Mouse (Mus musculus): ENCODE results near the gene Mgat4a. TPM values are rescaled to one million over a fixed set of nuclear protein-coding genes. Genes with fewer than 3 reads are reported as not detected.

The Mgat4a gene
- total RNA-seq, 2 experiments from 2014 or later: 24.9 to 30.3 TPM

DNA sequence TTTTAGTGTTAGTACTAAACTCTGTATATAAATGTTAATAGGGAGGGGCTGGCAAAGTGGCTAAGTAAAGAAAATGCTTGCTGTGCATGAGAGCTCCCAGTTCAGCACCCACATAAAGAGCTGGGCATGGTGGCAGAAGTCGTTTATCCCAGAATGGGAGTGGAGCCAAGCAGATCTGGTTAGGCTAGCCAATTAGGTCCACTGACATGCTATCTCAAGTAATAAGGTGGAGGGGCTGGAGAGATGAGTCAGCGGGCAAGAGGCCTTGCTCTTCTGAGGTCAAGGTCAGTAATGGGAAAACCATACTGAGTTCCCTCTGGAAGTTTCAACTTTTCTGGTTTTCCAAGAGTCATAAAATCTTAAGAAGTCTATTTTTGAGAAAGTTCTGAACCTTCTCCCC lies 111.9 kb downstream of the Mgat4a start:
- no peak for DNase-seq (ENCODE audit: low spot score in 2 of 2)
- intact Hi-C loops (cut with DNase I): no loop called here

DNA sequence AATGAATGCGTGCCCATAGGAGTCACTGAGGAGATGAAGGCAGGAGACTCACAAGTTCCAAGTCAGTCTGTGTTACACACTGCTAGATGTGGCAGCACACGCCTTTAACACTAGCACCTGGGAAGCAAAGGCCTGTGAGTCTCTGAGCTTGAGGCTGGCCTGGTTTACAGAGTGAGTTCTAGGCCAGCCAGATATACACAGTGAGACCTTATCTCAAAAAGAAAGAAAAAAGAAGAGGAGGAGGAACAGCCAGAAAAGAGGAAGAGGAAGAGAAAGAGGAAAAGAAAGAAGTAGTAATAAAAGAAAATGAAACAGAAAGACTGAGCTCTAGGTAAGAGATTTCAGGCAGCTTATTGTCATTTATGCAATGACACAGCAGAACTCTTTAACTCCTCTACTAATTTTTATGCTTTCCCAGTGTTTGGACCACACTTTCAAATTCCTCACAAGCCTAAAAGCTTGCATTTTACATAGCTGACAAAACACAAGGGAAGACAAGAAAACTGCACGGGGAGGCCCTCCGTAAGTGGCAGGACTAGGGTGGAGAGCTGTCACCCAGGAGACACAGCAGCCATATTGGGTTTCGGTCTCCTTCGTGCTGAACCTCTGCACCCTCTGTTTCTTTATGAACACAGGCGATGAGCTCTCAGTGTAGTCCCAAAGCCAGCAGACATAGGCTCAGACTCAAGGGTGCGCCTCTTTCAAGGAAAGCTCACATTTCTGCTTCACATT lies 113.5 kb downstream of the Mgat4a start:
- no peak for DNase-seq (ENCODE audit: low spot score in 2 of 2)
- intact Hi-C loops (cut with DNase I): no loop called here

DNA sequence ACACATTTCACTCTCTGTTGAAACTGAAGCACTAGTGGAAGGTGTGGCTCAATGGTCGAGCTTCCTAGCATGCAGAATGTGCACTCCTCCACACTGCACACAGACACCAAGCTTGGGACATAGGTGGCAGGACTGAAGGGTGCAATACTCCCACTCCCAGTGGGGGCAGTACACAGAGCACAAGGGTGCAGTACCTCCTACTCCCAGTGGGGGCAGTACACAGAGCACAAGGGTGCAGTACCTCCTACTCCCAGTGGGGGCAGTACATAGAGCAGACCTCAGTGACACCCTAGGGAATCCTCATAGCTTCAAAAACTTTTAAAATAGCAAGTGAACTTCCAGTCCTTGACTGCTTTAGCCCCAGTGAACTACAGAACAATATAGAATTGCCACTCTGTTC lies 121.4 kb downstream of the Mgat4a start:
- intact Hi-C loops (cut with DNase I): no loop called here
- peak; percentile 49 to 88 for DNase-seq (ENCODE audit: low spot score in 2 of 2)

DNA sequence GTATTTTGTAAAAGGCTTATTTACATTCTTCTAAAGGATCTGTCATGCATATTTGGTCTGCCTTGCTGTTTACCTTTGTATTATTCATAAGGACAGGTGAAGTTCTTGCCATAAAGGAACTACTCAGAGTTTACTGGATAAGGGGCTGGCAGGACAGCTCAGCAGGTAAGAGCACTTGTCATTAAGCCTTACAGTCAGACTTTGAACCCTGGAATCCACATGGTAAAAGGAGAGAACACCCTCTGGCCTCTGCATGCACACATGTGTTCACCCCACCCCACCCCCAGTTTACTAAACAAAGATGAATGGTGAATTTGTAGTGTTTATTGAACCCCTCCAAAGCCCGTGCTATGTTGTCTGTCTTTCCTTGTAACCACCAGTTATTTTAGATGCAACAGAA lies 125.4 kb downstream of the Mgat4a start:
- intact Hi-C loops (cut with DNase I): no loop called here
- DNase-seq (ENCODE audit: low spot score in 2 of 2): no peak

DNA sequence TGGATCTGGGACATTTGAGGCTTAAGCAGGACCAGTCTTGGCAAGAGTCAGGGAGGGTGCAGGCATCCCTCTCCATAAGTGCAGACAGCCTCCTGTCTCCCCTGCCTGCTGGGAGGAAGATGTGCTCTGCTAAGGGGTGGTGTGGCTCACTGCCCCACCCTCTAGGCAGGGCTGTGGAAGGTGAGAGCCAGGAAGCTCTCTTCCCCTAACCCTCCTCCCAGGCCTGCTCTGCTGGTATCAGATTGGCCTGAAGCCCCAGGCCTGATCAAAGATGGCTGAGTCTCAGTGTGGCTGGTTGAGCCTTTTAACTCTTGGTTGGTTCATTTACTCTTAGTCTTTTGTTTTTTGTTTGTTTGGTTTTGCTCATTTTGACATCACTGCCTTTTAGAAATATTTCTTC lies 131.2 kb downstream of the Mgat4a start:
- DNase-seq (ENCODE audit: low spot score in 2 of 2): no peak
- intact Hi-C loops (cut with DNase I): no loop called here

DNA sequence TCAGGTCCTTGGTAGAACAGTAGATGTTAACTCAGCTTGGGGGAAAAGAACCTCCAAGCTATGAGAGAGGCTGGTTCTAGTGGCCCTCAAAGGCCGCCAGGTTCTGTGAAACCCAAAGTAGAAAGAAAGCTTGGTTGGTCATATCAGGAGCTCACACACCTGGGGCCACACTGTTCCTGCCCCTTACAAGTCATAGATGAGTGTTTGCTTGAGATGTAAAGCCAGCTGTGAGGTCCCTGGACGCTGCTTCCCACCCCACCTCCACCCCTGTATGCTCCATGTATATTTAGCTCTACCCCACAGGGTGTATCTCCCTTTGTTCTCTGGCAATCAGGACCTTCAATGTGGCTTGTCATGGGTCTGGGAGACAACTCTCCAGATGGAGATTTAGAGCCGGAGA lies 132.1 kb downstream of the Mgat4a start:
- DNase-seq (ENCODE audit: low spot score in 2 of 2): no peak
- intact Hi-C loops (cut with DNase I): no loop called here

DNA sequence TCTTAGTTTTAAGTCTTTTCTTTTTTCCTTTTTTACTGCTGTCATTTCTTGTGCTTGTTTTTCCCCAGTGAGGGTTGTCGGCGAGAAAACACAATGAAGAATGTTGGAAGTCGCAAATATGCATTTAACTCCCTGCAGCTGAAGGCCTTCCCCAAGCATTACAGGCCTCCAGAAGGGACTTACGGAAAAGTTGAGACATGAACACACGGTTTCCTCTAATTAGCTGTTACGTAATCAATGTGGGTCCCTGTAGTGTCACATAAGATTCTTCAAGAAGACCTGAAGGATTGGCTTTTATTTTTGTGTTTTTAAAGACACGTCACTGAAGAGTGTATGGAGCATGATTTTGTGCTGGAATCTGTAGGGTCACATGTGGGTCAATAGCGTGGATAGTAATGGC lies 132.8 kb downstream of the Mgat4a start:
- DNase-seq (ENCODE audit: low spot score in 2 of 2): no peak
- intact Hi-C loops (cut with DNase I): no loop called here

DNA sequence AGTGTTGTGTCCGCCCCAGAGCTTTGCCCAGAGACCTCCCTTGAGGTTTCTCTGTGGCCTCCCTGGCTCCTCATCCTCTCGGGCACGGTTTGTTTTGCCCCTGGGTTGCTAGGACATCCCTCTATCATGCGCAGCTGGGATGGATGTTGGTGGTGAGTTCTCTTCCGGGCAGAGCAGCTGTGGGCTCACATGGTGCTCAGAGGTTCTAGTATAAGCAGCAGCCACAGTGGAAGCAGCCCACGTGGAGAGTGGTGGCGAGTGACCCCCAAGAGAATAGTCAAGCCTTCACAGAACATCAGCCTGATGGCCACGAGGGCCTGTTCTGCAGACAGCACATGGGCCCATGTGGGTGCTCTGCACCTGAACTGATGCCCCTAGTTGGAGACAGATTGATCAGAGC lies 133.6 kb downstream of the Mgat4a start:
- intact Hi-C loops (cut with DNase I): no loop called here
- DNase-seq (ENCODE audit: low spot score in 2 of 2): no peak

DNA sequence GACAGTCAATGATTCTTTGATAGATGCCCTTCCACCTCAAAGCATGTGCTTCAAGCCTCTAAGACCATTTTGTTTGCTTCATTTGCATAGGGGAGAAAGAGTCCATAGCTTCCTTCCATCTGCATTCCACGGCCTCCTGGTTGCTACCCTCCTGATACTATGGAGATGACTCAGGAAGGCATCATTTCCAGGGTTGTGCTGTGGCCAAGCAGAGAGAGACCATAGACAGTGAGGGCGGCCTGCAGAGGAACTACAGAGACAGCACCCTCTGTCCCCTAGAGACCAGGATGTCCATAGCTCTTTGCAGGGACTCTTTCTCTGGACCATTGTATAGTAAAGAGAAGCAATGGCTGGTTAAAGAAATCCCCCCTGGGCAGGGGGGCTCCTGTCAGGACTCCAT lies 135.7 kb downstream of the Mgat4a start:
- intact Hi-C loops (cut with DNase I): no loop called here
- DNase-seq (ENCODE audit: low spot score in 2 of 2): no peak

DNA sequence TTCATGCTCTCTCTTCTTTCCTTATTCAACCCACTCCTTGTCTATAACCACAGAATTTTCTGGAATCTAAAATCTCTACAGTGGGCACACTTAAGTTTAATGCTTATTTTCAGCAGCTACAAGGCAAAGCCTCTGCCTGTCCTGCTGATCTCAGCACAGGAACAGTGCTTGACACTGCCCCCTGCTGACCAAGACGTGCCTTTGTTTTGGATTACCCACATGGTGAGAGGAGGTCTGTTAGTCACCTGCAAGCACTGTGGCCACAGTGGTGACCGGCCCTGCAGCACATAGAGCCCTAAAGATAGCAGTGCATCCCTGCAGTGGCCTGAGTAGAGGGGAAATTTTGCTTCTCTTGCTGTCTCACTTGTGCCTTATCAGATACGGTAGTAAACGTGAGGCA lies 139.1 kb downstream of the Mgat4a start:
- peak; percentile 62 to 64 for DNase-seq (ENCODE audit: low spot score in 2 of 2)
- intact Hi-C loops (cut with DNase I): loop anchor here (2.0 kb wide), 1 partner anchor 129 kb away; no protein-coding TSS in a partner anchor

DNA sequence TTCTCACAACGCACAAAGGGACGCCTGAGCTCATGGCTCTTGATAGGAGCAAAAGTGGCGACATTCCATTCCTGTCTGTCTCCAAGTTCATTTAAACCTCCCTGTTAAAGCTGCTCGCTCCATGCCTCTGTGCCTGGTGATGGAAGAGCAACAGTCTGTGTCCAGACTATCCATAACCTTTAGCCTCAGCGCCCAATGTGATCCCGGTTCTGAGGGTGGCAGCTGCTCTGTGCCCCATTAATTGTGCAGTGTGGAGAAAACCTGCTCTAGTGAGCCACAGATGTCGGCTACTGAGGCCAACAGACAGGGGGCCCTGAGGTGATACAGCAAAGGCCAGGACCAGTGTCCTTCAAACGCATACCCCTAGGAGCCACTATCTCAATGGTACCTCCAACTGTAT lies 141.1 kb downstream of the Mgat4a start:
- intact Hi-C loops (cut with DNase I): loop anchor here (2.0 kb wide), 1 partner anchor 127 kb away; no protein-coding TSS in a partner anchor
- DNase-seq (ENCODE audit: low spot score in 2 of 2): no peak

DNA sequence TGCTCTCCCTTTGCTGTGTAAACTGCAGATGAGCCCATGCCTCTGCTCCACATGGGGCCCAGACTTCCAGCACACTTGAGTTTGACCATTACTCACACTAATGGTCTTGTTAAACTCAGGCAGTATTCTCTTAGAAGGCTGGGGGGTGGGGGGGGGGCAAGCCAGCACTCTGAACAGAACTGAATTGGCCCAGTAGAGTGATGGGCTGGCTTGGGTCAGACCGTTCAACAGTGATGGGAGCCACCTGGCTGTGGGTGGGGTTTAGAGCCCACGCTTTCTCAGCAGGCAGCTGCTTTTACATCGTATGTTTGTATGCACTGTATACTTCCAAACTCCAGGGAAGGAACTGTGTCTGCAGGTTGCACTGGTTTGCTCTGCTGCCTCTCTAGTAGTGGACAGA lies 141.9 kb downstream of the Mgat4a start:
- no peak for DNase-seq (ENCODE audit: low spot score in 2 of 2)
- intact Hi-C loops (cut with DNase I): no loop called here

DNA sequence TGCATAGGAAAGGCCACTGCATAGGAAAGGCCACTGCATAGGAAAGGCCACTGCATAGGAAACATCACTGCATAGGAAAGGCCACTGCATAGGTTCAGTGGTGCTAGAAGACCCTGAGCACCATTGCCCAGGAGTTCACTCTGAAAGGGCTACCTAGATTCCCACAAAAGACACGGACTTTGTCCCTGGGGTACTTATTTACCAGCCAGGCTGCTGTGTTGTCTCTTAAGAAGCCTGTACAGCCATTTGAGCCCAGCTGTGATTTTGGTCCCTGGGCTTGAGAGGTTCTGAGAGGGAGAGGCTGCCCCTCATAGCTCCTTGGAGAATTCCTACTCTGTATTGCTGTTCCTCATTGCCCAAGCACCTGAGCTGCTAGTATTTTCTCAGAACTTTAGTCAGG lies 144.3 kb downstream of the Mgat4a start:
- intact Hi-C loops (cut with DNase I): no loop called here
- DNase-seq (ENCODE audit: low spot score in 2 of 2): no peak

DNA sequence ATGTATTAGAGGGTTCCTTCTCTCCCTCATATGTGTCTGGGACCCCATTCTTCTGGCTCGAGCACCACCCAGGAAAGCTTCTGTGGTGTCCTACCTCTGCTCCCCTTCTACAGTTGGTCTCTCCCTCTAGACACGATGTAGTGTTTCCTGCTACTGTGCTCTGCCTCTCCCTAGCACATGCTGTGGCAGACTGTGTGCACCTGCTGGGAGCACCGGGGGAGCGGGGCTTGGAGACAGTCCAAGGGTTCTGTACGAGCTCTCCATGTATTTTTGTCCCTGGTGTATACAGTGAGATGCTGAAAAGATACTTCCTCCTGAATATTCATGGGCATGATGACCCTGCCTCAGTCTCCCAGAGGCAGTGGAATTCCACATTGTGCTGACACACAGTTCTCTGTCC lies 147.6 kb downstream of the Mgat4a start:
- DNase-seq (ENCODE audit: low spot score in 2 of 2): peak; percentile 62 to 83
- intact Hi-C loops (cut with DNase I): no loop called here

Other genes with a start within 250 kb of the Mgat4a start
- gene Inpp4a, start 241.2 kb downstream of the Mgat4a start, total RNA-seq (2021): 100 to 1,000 TPM; 151 to 152 TPM
- gene Coa5, start 110.9 kb downstream of the Mgat4a start, total RNA-seq (2021): 10 to 100 TPM; 44.9 to 45.1 TPM
- gene Unc50, start 110.9 kb downstream of the Mgat4a start, total RNA-seq (2021): 10 to 100 TPM; 60.1 to 61.2 TPM
- 100 to 1,000 TPM; 177 to 178 TPM for gene 2010300C02Rik, start 179.1 kb upstream of the Mgat4a start, total RNA-seq (2021)

All from left cerebral cortex, postnatal 14 days (tissue).